Mouse (Mus musculus) gastrocnemius, postnatal 14 days (tissue): ENCODE data around the gene Acp4. TPM values are rescaled to one million over a fixed set of nuclear protein-coding genes. Genes with fewer than 3 reads are reported as not detected.
"Not testable (repeated sequence)": the region's sequence is repeated elsewhere in the genome, so short reads cannot be mapped to it uniquely, and the experiment has no call there.

Experiments used
- DNase-seq: peaks from one replicate; pipeline ENCODE4 v3.0.0; 2021; ENCODE audit warnings: mixed read lengths
- intact Hi-C: fragments of 180-260 bp; cut with DNase I; formaldehyde crosslinking; loops from one replicate; pipeline ENCODE4 v1.15.1; 2025; ENCODE audit warnings: low total_unique reads
- long read RNA-seq, 2 experiments: library from polyadenylated mRNA; stranded (forward); transcript quantifications; one replicate each; pipeline ENCODE4 v2.0.0; 2021
- total RNA-seq, 2 experiments: library from RNA; stranded (reverse); gene quantifications; 2 replicates each; pipeline ENCODE4 v1.2.3; 2021

Gene Acp4
- not detected for total RNA-seq
- long read RNA-seq, experiment 1 = 0 reads
- long read RNA-seq, experiment 2 = 0 reads

DNA sequence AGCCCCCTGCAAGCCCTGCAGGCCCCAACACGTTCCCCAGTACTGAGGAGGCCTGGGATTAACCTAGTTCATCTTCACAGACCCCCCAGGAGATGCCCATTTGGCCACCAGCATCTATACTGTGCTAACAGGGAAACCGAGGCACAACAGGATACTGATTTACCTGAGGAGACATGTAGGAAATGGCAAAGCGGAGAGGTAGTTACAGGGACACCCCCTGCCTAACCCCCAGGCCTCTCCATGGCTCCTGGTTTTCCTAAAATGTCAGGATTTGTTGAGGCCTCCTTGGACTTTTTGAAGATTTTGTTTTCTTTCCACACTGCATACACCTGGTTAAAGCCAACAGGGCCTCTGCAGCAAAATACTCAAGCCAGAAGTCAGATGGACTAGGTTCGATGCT is at the start of gene Acp4:
Gene Acp4 (minus strand): TSS at position 101 of the 400 bp plus-strand sequence.
- intact Hi-C loops = no loop called here
- no peak for DNase-seq

DNA sequence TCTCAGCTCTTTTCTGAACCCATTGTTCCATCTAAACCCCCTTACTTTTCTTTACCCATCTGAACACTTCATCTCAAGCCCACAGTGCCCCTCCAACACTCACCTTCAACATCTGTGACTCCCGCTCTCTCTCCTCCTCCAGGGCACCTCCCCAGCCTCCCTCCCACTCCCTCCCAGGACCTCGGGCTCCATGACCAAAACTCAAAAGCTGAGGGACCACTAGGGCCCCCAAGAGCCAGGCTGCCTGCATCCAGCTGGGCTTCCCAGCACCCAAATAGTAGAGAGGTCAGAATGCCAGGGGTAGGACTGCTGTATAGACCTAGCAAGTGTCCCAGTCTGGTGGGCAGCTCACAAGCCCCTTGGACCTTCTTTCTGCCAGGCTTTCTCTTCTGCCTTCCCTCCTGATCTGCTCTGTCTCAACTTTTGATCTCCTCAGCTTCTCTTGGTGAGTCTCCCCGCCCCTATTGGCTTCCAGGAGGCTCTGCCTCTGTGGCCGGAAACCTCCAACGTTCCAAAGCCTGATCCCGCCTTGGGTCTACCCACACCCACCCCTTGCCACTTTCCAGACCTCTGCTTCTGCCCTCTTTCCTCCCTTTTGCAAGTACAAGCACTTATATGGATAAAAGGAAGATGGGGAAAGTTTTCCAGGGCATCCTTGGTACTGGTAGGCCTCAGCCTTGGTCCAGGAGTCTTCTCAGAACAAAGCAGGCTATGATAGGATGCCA is 49.5 kb upstream of the Acp4 start, which contains the start of gene Clec11a:
Gene Clec11a (minus strand): TSS at position 387 of the 725 bp plus-strand sequence.
- intact Hi-C loops = no loop called here
- DNase-seq = peak; percentile 37

DNA sequence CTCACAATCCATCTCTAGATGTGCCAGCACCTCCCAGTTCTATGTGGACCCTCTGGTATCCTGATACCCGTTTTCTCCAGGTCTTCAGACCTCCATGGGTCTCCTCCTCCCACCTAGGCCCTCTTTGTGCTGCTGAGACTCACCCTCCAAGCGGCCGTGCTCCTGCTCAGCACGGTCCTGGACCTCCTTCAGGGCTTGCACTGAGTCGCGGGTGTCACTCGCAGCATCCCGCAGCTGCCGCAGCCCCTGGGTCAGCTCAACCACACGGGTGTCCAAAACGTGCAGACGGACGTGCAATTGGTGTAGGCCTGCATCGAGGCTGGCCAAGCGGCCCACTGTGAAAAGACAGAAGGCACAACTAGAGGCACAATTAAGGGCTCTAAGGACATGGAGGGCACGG is 48.5 kb upstream of the Acp4 start:
- intact Hi-C loops = no loop called here
- no peak for DNase-seq

DNA sequence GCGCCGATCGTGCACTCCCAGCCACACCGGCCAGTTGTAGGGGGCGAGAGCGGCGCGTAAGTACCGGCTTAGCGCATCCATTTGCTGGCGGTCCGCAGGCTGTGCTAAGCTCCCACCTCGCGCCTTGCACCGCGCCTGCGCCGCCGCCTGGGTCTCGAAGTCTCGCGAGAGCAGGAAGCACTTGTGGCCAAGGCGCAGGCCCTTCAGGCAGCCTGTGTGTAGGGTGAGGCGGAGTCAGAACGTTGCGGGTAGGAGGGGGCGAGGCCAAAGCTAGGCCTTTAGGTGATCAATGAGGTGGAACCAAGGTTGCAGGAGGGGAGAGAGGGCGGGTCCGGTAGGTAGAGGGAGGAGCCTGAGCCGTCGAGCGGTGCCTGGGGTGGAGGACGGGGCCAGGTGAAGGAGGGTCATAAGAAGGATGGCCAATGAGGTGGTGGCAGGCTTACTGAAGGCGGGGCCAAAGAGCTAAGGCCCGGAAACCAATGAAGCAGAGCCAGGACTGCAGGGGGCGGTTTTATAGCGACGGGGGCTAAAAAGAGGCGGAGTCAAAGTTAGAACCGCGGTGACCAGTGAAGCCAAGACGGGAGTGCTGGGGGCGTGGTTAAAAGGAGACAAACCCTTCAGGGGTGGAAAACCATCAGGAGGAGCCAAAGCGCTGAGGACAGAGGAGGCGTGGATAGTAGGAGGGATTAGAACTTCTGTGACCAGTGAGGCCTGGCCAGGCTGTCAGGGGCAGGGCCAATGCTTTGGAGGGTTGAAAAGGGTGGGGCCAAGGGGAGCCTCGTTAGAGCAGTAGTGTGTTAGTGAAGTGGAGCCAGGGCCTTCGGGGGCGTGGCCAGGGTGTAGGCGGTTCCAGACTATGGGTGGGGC is 47.8 kb upstream of the Acp4 start:
- DNase-seq = peak; percentile 95
- intact Hi-C loops = no loop called here

DNA sequence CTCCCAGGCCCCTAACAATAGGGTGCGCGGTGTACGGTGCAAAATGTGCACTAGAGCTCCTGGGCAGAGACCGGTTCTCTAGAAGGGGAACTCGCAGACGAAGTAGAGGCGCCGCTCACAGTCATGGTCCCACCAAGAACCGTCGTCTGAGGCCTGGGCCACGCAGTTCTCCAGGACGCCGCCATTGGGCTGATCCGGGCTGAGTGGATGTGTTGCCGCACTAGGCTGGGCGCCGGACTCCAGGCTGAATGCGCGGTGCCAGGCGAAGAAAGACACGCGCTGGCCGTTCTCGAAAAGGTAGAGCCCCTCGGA is 47.2 kb upstream of the Acp4 start:
- DNase-seq = no peak
- intact Hi-C loops = no loop called here

DNA sequence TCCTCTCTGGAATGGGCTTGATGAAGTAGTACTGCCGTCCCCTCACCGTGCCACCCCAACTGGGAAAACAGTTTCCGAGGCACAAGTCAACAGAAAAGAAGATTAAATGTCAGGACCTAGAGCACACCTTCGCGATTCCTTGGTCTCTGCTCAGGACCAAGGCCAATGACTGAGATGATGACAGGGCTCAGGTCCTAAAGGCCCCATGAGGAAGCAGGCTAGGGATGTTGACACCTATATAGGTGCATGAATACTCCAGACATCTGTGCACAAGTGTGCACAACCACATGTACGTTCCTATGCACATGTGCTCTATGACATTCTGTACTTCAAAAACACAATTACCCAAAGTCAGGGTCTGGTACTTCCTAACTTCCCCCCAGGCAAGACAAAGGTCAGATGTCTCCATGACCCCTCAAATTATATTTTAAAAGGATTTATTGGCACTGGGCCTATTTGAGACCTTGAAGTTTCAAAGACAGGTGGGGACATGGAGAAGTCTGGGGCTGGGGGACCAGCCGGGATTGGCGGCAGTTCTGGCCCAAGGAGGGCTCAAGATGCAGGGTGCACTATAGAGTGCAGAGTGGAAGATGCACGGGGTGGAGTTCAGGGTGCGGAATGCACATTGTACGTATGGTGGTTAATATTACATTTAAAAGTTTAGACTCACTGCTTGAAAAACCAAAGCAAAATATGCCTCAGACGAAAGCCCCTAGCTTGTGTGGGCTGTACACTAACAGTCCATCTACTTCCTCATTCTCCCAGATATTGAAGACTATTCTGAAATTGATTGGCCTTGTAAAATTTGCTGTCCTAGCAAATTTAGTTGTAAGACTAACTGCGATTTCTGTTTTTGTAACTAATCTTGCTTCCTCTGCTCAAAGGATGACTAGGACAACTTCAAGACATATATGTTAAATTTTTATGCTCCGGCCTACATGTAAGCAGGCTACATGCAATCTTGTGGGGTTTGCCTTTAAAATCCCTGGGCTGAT is 46.5 kb upstream of the Acp4 start:
- intact Hi-C loops = no loop called here
- DNase-seq = no peak

DNA sequence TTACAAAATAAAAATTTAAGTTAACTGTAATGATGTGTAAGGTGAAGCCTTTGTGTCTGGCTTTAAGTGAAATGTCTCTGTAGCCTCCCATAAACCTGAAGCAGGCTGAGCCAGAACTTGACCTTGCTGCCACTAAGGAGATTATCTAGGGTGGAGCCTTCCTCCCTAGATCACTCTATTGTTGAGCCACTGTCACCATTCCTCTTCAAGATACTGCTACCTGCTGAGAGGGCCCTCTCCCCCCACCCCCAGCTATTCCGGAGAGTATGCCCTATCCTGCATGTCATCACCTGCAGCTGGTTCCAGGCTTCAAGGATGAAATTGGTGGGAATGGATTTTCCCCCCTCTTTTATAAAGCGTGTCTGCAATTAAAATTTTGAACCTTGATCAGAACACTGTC is 40.3 kb upstream of the Acp4 start:
- intact Hi-C loops = not testable (repeated sequence)

DNA sequence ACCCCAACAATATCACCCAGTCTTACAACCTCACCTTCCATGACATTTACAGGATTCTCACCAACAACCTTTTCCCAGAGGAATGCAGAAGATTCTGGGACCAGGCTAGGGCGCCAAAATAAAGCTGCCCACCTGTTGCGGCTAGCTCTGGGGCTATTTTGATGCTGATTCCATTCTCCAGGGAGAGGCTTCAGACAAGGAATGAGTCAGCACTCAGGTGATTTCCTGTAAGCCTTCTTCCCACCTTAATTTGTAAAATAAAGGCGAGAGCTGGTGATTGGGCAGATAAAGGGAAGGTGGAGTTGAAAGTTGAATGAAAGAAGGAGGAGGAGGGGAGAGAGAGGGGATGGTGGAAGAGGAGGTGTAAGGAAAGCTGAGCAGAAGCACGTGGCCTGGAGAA is 34.2 kb upstream of the Acp4 start:
- intact Hi-C loops = no loop called here
- DNase-seq = no peak

More for the DNA sequence above, 40.3 kb upstream of the Acp4 start:
- DNase-seq = not testable (repeated sequence)

DNA sequence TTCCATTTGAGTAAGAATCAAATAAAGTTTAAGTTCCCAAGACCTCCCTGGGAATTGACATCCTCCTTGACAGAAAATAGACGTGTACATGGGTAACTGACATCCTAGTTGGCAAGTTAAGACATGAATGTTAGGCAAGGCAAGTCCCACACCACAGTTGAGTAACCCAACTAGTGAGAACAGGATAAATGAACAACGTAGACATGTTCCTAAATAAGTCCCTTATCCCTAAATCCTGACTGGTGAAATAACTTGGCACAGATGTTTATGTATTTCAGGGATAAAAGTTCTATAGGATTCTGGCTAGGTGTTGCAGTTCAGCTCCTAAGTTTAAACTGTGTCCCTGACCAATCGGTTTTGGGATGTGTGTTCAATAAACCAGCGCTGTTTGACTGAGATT is 33.8 kb upstream of the Acp4 start:
- intact Hi-C loops = no loop called here
- DNase-seq = no peak

DNA sequence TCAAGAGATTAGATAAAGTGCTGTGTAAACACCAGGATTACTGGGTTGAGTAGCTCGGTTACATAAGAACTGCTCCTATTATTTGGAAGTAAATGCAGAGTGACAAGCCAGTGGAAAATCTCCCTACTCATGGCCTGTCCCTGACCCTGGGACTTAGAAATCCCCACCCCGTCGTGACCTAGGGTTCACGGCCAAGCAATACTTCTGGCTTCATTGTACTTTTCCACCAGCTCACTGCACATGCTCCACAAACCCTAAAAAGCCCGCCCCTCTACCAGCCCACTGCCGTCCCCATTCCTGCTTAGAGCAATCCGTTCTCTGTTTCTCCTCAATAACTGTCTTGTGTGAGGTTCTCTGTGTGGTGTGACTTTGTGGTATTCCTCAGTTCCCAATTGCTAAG is 30.6 kb upstream of the Acp4 start:
- DNase-seq = no peak
- intact Hi-C loops = no loop called here

DNA sequence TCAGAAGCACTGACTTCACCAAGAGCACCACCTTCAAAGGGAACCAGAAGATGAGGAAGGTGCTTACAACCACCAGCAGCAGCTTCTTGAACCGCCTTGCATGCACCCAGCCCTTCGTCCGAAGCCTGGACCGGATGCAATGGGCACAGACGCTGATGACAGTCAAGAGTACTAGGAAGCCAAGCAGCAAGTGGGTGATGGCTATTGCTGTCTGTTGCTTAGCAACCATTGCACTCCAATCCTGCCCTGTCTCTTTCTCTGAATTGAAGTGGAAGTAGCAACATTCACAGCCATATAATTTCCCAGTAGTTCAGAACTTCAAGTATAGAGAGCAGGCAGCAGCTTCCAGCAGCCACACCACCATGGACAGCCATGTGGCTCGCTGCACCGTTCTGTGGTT is 24.4 kb upstream of the Acp4 start:
- intact Hi-C loops = no loop called here
- DNase-seq = no peak

DNA sequence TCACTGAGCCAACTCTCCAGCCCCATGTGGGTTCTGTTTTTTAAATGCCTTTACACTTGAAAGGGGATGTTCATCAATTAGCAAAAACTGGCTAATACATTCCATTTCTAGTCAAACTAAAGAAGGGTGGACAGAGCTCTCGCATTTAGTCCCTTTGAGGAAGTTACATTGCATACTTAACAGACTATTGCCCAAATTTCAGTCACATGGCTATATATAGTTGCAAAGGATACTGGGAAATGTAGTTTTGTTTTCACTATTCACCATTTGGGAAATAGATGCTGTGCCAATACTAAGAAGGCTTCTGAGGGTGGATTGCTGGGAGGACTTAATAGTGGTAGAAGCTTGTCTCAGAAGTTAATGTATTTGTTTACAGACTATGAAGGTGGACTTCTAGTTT is 23.8 kb upstream of the Acp4 start:
- intact Hi-C loops = no loop called here
- no peak for DNase-seq

DNA sequence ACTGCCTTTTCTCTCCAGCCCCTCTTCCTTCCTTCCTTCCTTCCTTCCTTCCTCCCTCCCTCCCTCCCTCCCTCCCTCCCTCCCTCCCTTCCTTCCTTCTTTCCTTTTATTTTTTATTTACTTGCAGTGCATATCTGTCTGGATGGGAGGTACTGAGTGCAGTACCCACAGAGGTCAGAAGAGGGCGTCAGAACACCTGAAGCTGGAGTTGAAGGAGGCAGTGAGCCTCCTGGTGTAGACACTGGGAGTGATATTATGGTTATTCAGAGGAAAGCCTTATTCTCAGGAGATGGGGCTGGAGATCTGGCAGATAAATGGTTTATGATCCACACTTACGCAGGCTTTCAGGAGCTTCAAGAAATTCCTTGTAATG is 20.1 kb upstream of the Acp4 start:
- intact Hi-C loops = no loop called here
- no peak for DNase-seq

DNA sequence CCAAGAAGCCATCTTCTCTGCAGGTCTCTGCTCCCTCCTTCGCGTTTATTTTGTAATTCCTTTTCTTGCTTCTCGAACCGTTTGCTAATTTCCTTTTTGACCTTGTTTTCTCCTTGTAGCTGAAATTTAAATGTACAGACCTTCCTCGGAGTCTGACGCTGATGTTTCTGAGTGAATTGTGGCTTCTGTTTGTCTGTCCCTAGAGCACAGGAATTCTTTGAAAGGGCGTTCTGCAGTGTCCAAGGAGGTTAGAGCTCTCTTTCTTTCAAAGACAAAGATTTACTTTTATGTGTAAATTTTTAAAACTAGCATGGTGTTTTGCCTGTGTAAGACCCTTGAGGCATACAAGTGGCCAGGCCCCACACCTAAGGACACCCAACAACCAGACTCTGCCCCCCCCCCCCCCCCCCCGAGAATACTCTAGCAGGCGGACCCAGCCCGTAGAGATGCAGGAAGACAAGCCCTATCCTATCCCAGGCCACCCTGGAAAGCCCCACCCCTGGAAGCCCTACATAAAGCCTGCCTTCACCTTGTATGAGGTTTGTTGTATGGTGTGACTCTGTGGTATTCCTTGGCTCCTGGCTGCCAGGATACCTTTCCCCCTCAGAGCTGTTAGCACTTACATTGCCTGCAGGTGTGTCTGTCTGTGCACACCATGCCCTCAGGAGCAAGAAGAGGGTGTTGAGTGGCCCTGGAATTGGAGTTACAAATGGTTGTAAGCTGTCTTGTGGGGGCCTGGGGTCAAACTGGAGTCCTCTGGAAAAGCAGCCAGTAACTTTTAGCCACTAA is 19.5 kb upstream of the Acp4 start:
- intact Hi-C loops = no loop called here
- no peak for DNase-seq

DNA sequence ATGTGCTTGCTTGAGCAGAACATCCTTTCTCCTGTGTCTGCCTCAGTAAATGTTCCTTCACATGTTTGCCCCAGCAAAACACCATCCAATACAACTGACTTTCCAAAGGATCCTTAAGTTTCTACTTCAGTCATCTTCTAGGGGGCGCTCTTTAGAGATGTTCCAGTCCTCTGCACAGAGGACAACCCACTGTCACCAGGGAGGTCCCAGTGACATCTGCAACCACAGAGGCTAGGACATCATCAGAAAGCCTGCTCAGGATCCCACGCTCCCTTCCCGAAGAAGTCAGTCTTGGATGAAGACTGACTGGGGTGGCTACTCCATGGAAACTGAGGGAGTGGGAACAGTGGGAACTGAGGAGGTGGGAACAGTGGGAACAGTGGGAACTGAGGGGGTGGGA is 18.4 kb upstream of the Acp4 start:
- intact Hi-C loops = no loop called here
- DNase-seq = no peak

DNA sequence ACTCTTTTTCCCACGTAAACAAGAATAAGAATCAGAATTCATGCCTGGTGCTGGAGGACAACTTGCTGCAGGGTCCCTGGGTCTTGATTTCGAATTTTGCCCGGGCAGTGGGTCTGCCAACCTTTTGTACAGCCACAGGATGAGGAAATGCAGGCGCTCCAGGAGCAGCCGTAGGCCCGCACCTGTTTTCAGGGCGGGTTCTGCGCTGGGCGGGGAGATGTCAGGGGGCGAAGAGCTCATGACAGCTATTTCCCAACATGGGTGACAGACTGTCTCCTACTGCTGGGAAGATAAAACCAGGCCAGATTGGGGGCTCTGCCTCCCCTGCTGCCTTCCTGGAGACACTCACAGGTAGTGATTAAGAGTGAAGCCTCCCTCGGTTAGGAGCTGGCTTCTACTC is 16.9 kb upstream of the Acp4 start:
- intact Hi-C loops = no loop called here
- DNase-seq = no peak

DNA sequence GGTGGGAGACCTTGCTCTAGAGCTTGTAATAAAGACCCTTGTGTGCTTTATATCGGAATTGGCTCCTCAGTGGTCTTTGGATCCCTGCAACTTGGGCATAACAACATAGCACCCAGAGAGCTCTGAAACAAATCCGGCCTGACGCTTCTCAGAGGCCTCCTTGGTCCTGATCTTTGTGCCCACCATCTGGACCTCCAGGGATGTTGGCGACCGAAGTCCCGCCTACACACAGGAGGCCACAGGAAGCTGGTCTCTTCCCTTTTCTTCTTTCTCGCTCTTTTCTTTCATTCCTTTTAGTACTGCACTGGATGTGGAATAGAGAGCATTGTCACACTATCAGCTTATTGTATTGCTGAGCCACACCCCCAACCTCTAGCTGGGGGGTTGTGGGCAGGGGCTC is 16.3 kb upstream of the Acp4 start:
- intact Hi-C loops = no loop called here

DNA sequence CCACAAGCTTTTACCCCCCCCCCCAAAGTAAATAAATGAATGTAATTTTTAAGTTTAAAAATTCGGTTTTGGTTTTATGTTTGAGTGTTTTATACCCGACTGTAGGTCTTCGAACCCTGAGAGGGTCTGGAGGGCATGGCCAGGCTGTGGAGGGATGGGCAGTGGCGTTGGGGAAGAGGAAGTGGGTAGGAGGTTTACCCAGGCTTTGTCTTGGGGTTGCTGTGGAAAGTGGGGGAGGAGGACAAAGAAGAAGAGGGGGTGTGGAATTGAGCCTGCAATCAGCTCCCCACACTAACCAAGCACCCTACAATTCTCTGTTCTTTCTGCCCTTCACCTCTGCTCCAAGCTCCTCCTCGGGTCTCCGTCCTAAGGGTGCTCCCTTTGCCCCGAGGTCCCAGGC is 15.4 kb upstream of the Acp4 start:
- intact Hi-C loops = no loop called here
- no peak for DNase-seq

More for the DNA sequence above, 16.3 kb upstream of the Acp4 start:
- DNase-seq = no peak

DNA sequence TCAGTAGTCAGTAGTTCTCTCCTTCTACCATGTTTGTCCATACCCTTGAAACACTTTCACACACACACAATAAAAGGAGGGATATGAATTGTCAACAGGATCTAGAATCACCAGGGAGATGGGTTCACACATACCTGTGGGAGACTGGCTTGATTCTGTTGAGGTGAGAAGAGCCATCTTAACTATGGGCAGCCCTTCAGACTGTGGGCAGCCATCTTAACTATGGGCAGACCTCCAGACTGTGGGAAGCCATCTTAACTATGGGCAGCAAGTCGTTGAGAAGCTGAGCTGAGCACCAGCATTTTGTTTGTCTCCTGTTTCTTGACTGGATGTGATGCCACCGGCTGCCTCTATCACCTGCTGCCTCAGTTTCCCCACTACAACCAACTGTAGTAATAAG is 14.1 kb upstream of the Acp4 start:
- DNase-seq = no peak
- intact Hi-C loops = no loop called here
